Mouse (Mus musculus): ENCODE results near the gene Lmo7. TPM values are rescaled to one million over a fixed set of nuclear protein-coding genes. Genes with fewer than 3 reads are reported as not detected.

Lmo7 gene
- polyA plus RNA-seq, 1 experiment from 2014 or later, result 17.1 TPM

- no peak for TF ChIP-seq CTCF (IDR thresholded peaks at IDR 0.05; ENCODE audit: low read depth)
- H3K27ac ChIP-seq (ENCODE audit: low read depth), result peak overlapping the region; percentile 68
- no peaks in the 10 kb centered on the region for H3K9me3 ChIP-seq (ENCODE audit: low read depth, low read length)
- no peak overlapping the region for H3K9ac ChIP-seq
- H3K4me2 ChIP-seq, result no peak overlapping the region
- WGBS, result 67% methylated on average over 10 of the region's 10 CpGs
- ATAC-seq (ENCODE audit: insufficient read depth), result peak; percentile 75
- H3K4me1 ChIP-seq (ENCODE audit: insufficient read depth), result no peaks in the 10 kb centered on the region; the same call in 1 of the 2 replicates
- H3K27me3 ChIP-seq (ENCODE audit: insufficient read depth, low read length), result no peaks in the 10 kb centered on the region
- H3K4me3 ChIP-seq (ENCODE audit: low read depth, low read length), result no peak overlapping the region
- H3K36me3 ChIP-seq (ENCODE audit: insufficient read depth), result no peaks in the 10 kb centered on the region
- DNase-seq, result peak; percentile 51
These were observed 64.9 kb downstream of the Lmo7 start for GRCm38 (mm10) chr14:101794553-101795177.

- WGBS, result 53% methylated on average over 5 of the region's 5 CpGs
- H3K36me3 ChIP-seq (ENCODE audit: insufficient read depth), result no peaks in the 10 kb centered on the region
- no peaks in the 10 kb centered on the region; the same call in 1 of the 2 replicates for H3K4me1 ChIP-seq (ENCODE audit: insufficient read depth)
- ATAC-seq (ENCODE audit: insufficient read depth), result peak; percentile 35; the same call in 1 of the 2 replicates
- no peak overlapping the region for H3K9ac ChIP-seq
- H3K9me3 ChIP-seq (ENCODE audit: low read depth, low read length), result no peaks in the 10 kb centered on the region
- peak; percentile 47 for DNase-seq
- H3K27ac ChIP-seq (ENCODE audit: low read depth), result no peak overlapping the region
- H3K4me3 ChIP-seq (ENCODE audit: low read depth, low read length), result no peak overlapping the region
- no peak overlapping the region for H3K4me2 ChIP-seq
- no peaks in the 10 kb centered on the region for H3K27me3 ChIP-seq (ENCODE audit: insufficient read depth, low read length)
- no peak for TF ChIP-seq CTCF (IDR thresholded peaks at IDR 0.05; ENCODE audit: low read depth)
These were observed 68.3 kb downstream of the Lmo7 start for GRCm38 (mm10) chr14:101797930-101798500.

- no peak for TF ChIP-seq CTCF (IDR thresholded peaks at IDR 0.05; ENCODE audit: low read depth)
- Histone ChIP-seq H3K9ac (no peak overlapping the region), H3K9me3 (ENCODE audit: low read depth, low read length) (no peaks in the 10 kb centered on the region), H3K4me1 (ENCODE audit: insufficient read depth) (no peaks in the 10 kb centered on the region; the same call in 1 of the 2 replicates), H3K27me3 (ENCODE audit: insufficient read depth, low read length) (no peaks in the 10 kb centered on the region), H3K4me2 (no peak overlapping the region), H3K4me3 (ENCODE audit: low read depth, low read length) (no peak overlapping the region), H3K36me3 (ENCODE audit: insufficient read depth) (no peaks in the 10 kb centered on the region), H3K27ac (ENCODE audit: low read depth) (no peak overlapping the region)
- ATAC-seq (ENCODE audit: insufficient read depth) (no peak), DNase-seq (no peak)
- WGBS, result 91% methylated on average over 2 of the region's 2 CpGs
These were observed 69.0 kb downstream of the Lmo7 start for GRCm38 (mm10) chr14:101798766-101799165.

GRCm38 (mm10) chr14:101801674-101802073 is 71.9 kb downstream of the Lmo7 start:
- Histone ChIP-seq H3K4me1 (ENCODE audit: insufficient read depth) (peaks cover 13% of the 10 kb centered on the region), H3K27ac (ENCODE audit: low read depth) (no peak overlapping the region), H3K9ac (no peak overlapping the region), H3K27me3 (ENCODE audit: insufficient read depth, low read length) (no peaks in the 10 kb centered on the region), H3K36me3 (ENCODE audit: insufficient read depth) (no peaks in the 10 kb centered on the region), H3K4me3 (ENCODE audit: low read depth, low read length) (no peak overlapping the region), H3K9me3 (ENCODE audit: low read depth, low read length) (no peaks in the 10 kb centered on the region), H3K4me2 (no peak overlapping the region)
- WGBS, result 65% methylated on average over 1 of the region's 1 CpGs
- no peak for TF ChIP-seq CTCF (IDR thresholded peaks at IDR 0.05; ENCODE audit: low read depth)
- ATAC-seq (ENCODE audit: insufficient read depth) (no peak), DNase-seq (no peak)

GRCm38 (mm10) chr14:101804119-101804518 is 74.4 kb downstream of the Lmo7 start:
- H3K36me3 ChIP-seq (ENCODE audit: insufficient read depth), result no peaks in the 10 kb centered on the region
- ATAC-seq (ENCODE audit: insufficient read depth) (no peak), DNase-seq (peak; percentile 5)
- peaks cover 13% of the 10 kb centered on the region for H3K4me1 ChIP-seq (ENCODE audit: insufficient read depth)
- H3K9ac ChIP-seq, result no peak overlapping the region
- no peaks in the 10 kb centered on the region for H3K9me3 ChIP-seq (ENCODE audit: low read depth, low read length)
- 70% methylated on average over 4 of the region's 4 CpGs for WGBS
- no peak overlapping the region for H3K4me2 ChIP-seq
- TF ChIP-seq CTCF (IDR thresholded peaks at IDR 0.05; ENCODE audit: low read depth), result no peak
- H3K27ac ChIP-seq (ENCODE audit: low read depth), result peak overlapping the region; percentile 75; the same call in 1 of the 2 replicates
- H3K27me3 ChIP-seq (ENCODE audit: insufficient read depth, low read length), result no peaks in the 10 kb centered on the region
- H3K4me3 ChIP-seq (ENCODE audit: low read depth, low read length), result no peak overlapping the region

GRCm38 (mm10) chr14:101804562-101805327 is 75.0 kb downstream of the Lmo7 start:
- no peak overlapping the region for H3K4me2 ChIP-seq
- H3K4me1 ChIP-seq (ENCODE audit: insufficient read depth), result peaks cover 13% of the 10 kb centered on the region
- 16% methylated on average over 4 of the region's 4 CpGs for WGBS
- no peaks in the 10 kb centered on the region for H3K9me3 ChIP-seq (ENCODE audit: low read depth, low read length)
- DNase-seq (peak; percentile 70), ATAC-seq (ENCODE audit: insufficient read depth) (peak; percentile 72)
- no peak overlapping the region for H3K9ac ChIP-seq
- no peaks in the 10 kb centered on the region for H3K27me3 ChIP-seq (ENCODE audit: insufficient read depth, low read length)
- H3K27ac ChIP-seq (ENCODE audit: low read depth), result peak overlapping the region; percentile 75; the same call in 1 of the 2 replicates
- H3K36me3 ChIP-seq (ENCODE audit: insufficient read depth), result no peaks in the 10 kb centered on the region
- no peak overlapping the region for H3K4me3 ChIP-seq (ENCODE audit: low read depth, low read length)
- TF ChIP-seq CTCF (IDR thresholded peaks at IDR 0.05; ENCODE audit: low read depth), result no peak

- Histone ChIP-seq H3K36me3 (ENCODE audit: insufficient read depth) (no peaks in the 10 kb centered on the region), H3K9ac (no peak overlapping the region), H3K4me1 (ENCODE audit: insufficient read depth) (peaks cover 13% of the 10 kb centered on the region), H3K4me2 (no peak overlapping the region), H3K27me3 (ENCODE audit: insufficient read depth, low read length) (no peaks in the 10 kb centered on the region), H3K9me3 (ENCODE audit: low read depth, low read length) (no peaks in the 10 kb centered on the region), H3K4me3 (ENCODE audit: low read depth, low read length) (no peak overlapping the region), H3K27ac (ENCODE audit: low read depth) (peak overlapping the region; percentile 52; the same call in 1 of the 2 replicates)
- no peak for DNase-seq
- 30% methylated on average over 7 of the region's 7 CpGs for WGBS
- ATAC-seq (ENCODE audit: insufficient read depth), result peak; percentile 21; the same call in 1 of the 2 replicates
- TF ChIP-seq CTCF (IDR thresholded peaks at IDR 0.05; ENCODE audit: low read depth), result no peak
These were observed 75.6 kb downstream of the Lmo7 start for GRCm38 (mm10) chr14:101805328-101805697.

Measured in lung, embryonic 14.5 days (tissue).